Mouse (Mus musculus) stomach, embryonic 14.5 days (tissue): ENCODE measurements around the gene Maml2. TPM values are rescaled to one million over a fixed set of nuclear protein-coding genes. Genes with fewer than 3 reads are reported as not detected.

Experiments used
- ATAC-seq: fragments of 200-750 bp; cut with Nextera tagmentation; 2 replicates; pipeline ENCODE4 v1.8.0; 2017; ENCODE audit warnings: low read depth, moderate TSS enrichment; ENCODE audit not compliant: insufficient number of reproducible peaks, insufficient read depth, low FRiP score
- H3K27ac ChIP-seq: fragments of 300-500 bp; sonication (generic); 2 replicates; pipeline ENCODE4 v1.5.1; 2014; ENCODE audit warnings: mild to moderate bottlenecking, low read length, moderate library complexity, mixed read lengths
- H3K27me3 ChIP-seq: fragments of 300-500 bp; sonication (generic); 2 replicates; pipeline ENCODE4 v1.6.1; 2014; ENCODE audit warnings: low read length, control low read depth, mixed read lengths; ENCODE audit not compliant: control insufficient read depth, insufficient read depth
- H3K36me3 ChIP-seq: fragments of 300-500 bp; sonication (generic); 2 replicates; pipeline ENCODE4 v1.6.1; 2014; ENCODE audit warnings: mild to moderate bottlenecking, control low read depth, low read length, moderate library complexity, mixed read lengths; ENCODE audit not compliant: control insufficient read depth, insufficient read depth
- H3K4me1 ChIP-seq: fragments of 300-500 bp; sonication (generic); 2 replicates; pipeline ENCODE4 v1.6.1; 2014; ENCODE audit warnings: low read length, control low read depth, mixed read lengths; ENCODE audit not compliant: control insufficient read depth, insufficient read depth
- H3K4me2 ChIP-seq: fragments of 300-500 bp; sonication (generic); replicated peaks from 2 replicates; pipeline ENCODE4 v1.6.1; 2014; ENCODE audit warnings: low read depth, low read length, control low read depth
- H3K4me3 ChIP-seq: fragments of 300-500 bp; sonication (generic); 2 replicates; pipeline ENCODE4 v1.5.1; 2014; ENCODE audit warnings: low read depth, low read length, control low read depth
- H3K9ac ChIP-seq: fragments of 300-500 bp; sonication (generic); replicated peaks from 2 replicates; pipeline ENCODE4 v1.6.1; 2014; ENCODE audit warnings: low read depth, mild to moderate bottlenecking, control low read depth, low read length, moderate library complexity, mixed read lengths
- H3K9me3 ChIP-seq: fragments of 300-500 bp; sonication (generic); 2 replicates; pipeline ENCODE4 v1.6.1; 2016; ENCODE audit warnings: low read depth, low read length, control low read depth; ENCODE audit not compliant: control insufficient read depth
- WGBS: fragments of 180-500 bp; shearing (Covaris S2); extraction: QIAGEN DNeasy Blood & Tissue Kit; methylation state at CpG from one replicate; pipeline ENCODE4 v1.1.7; 2014; 5-methylcytosine and 5-hydroxymethylcytosine counted together
- polyA plus RNA-seq: library from polyadenylated mRNA; unstranded; fragments of >200 nt; fragmentation: Nextera tagmentation; extraction: Ambion mirVana; gene quantifications from 2 replicates; pipeline ENCODE4 v1.2.1, GENCODE M21; 2014

Maml2 gene
- polyA plus RNA-seq, 1 experiment from 2014 or later = 12.7 TPM

- no peak overlapping the region for H3K9ac ChIP-seq
- WGBS = 21% methylated on average over 6 of the region's 6 CpGs
- H3K4me1 ChIP-seq = peaks cover 7% of the 10 kb centered on the region; the same call in 1 of the 2 replicates
These were observed 243.0 kb downstream of the Maml2 start for GRCm38 (mm10) chr9:13540781-13541180.

GRCm38 (mm10) chr9:13543167-13543566 lies 245.4 kb downstream of the Maml2 start:
- no peak overlapping the region for H3K4me2 ChIP-seq
- H3K9ac ChIP-seq = no peak overlapping the region
- H3K4me3 ChIP-seq = no peak overlapping the region

More at GRCm38 (mm10) chr9:13540781-13541180, 243.0 kb downstream of the Maml2 start:
- Histone ChIP-seq H3K27me3 (no peaks in the 10 kb centered on the region), H3K36me3 (no peaks in the 10 kb centered on the region), H3K4me3 (no peak overlapping the region), H3K27ac (peak overlapping the region; percentile 39; the same call in 1 of the 2 replicates), H3K4me2 (no peak overlapping the region), H3K9me3 (no peaks in the 10 kb centered on the region)
- ATAC-seq = no peak

GRCm38 (mm10) chr9:13544133-13544532 lies 246.4 kb downstream of the Maml2 start:
- no peak overlapping the region for H3K4me3 ChIP-seq
- no peaks in the 10 kb centered on the region for H3K36me3 ChIP-seq
- H3K9me3 ChIP-seq = no peaks in the 10 kb centered on the region
- H3K4me2 ChIP-seq = no peak overlapping the region
- H3K27ac ChIP-seq = no peak overlapping the region
- H3K9ac ChIP-seq = no peak overlapping the region
- no peaks in the 10 kb centered on the region for H3K4me1 ChIP-seq
- no peak for ATAC-seq
- WGBS = 43% methylated on average over 8 of the region's 8 CpGs
- H3K27me3 ChIP-seq = no peaks in the 10 kb centered on the region

More at GRCm38 (mm10) chr9:13543167-13543566, 245.4 kb downstream of the Maml2 start:
- no peak for ATAC-seq
- H3K27me3 ChIP-seq = no peaks in the 10 kb centered on the region
- H3K9me3 ChIP-seq = no peaks in the 10 kb centered on the region
- H3K27ac ChIP-seq = no peak overlapping the region
- no peaks in the 10 kb centered on the region for H3K4me1 ChIP-seq
- WGBS = 55% methylated on average over 8 of the region's 8 CpGs
- no peaks in the 10 kb centered on the region for H3K36me3 ChIP-seq

DNA sequence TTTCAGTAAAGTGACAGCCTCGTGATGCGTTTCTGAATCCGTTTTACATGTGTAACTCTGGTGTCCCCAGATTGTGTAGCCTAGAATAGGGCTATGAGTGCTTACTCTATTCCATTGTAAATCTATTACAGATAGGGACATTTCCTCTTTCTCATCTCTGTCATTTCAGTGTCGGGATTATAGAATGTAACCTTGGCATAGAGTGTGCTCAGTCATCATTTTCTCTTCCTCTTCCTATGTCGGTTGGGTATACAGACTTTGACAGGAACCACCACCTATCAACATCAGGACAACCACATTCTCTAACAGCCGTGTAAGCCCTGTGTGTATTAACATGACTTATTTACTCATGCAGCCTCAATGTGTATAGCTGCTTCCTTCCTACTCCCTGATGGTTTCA lies 248.0 kb downstream of the Maml2 start:
- H3K4me3 ChIP-seq = no peak overlapping the region
- H3K9me3 ChIP-seq = no peaks in the 10 kb centered on the region
- H3K9ac ChIP-seq = no peak overlapping the region
- no peaks in the 10 kb centered on the region for H3K27me3 ChIP-seq
- H3K27ac ChIP-seq = no peak overlapping the region
- H3K4me2 ChIP-seq = no peak overlapping the region
- ATAC-seq = no peak
- H3K4me1 ChIP-seq = no peaks in the 10 kb centered on the region
- H3K36me3 ChIP-seq = no peaks in the 10 kb centered on the region
- 71% methylated on average over 6 of the region's 6 CpGs for WGBS

- H3K4me2 ChIP-seq = no peak overlapping the region
- no peaks in the 10 kb centered on the region for H3K36me3 ChIP-seq
- no peaks in the 10 kb centered on the region for H3K9me3 ChIP-seq
- H3K27ac ChIP-seq = no peak overlapping the region
- no peak for ATAC-seq
- no peak overlapping the region for H3K4me3 ChIP-seq
- no peak overlapping the region for H3K9ac ChIP-seq
- no peaks in the 10 kb centered on the region for H3K27me3 ChIP-seq
- 80% methylated on average over 3 of the region's 3 CpGs for WGBS
- peaks cover 3% of the 10 kb centered on the region; the same call in 1 of the 2 replicates for H3K4me1 ChIP-seq
These were observed 252.2 kb downstream of the Maml2 start for GRCm38 (mm10) chr9:13549911-13550310.

GRCm38 (mm10) chr9:13552380-13553052 lies 254.8 kb downstream of the Maml2 start:
- no peak; the same call in 1 of the 2 replicates for ATAC-seq
- H3K36me3 ChIP-seq = no peaks in the 10 kb centered on the region
- no peak overlapping the region for H3K4me3 ChIP-seq
- H3K4me1 ChIP-seq = peaks cover 3% of the 10 kb centered on the region; the same call in 1 of the 2 replicates
- H3K9me3 ChIP-seq = no peaks in the 10 kb centered on the region
- no peak overlapping the region for H3K9ac ChIP-seq
- 0 out of 2 replicates have a peak overlapping the region, but pooled peaks have one; percentile 1 for H3K27ac ChIP-seq
- no peak overlapping the region for H3K4me2 ChIP-seq
- no peaks in the 10 kb centered on the region for H3K27me3 ChIP-seq
- WGBS = 46% methylated on average over 5 of the region's 5 CpGs

DNA sequence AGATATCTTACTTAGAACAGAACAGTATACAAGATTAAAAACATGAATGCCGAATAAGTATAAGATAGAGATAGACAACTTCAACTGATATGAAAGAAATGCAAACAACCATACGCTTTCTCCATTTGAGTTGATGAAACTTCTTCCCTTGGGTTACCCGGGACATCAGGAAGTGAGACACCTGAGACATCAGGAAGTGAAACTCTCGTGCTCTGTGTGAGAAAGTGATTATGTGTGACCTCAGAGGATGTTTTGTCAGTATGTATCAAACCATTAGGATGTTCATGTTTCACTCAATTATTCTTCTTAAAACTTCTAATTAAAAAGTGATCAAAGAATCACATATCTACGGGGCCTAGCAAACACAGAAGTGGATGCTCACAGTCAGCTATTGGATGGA lies 257.0 kb downstream of the Maml2 start:
- 85% methylated on average over 5 of the region's 5 CpGs for WGBS
- Histone ChIP-seq H3K27me3 (no peaks in the 10 kb centered on the region), H3K9me3 (no peaks in the 10 kb centered on the region), H3K4me3 (no peak overlapping the region), H3K4me2 (no peak overlapping the region), H3K4me1 (peaks cover 9% of the 10 kb centered on the region; the same call in 1 of the 2 replicates), H3K9ac (no peak overlapping the region), H3K36me3 (no peaks in the 10 kb centered on the region), H3K27ac (no peak overlapping the region)
- no peak for ATAC-seq

DNA sequence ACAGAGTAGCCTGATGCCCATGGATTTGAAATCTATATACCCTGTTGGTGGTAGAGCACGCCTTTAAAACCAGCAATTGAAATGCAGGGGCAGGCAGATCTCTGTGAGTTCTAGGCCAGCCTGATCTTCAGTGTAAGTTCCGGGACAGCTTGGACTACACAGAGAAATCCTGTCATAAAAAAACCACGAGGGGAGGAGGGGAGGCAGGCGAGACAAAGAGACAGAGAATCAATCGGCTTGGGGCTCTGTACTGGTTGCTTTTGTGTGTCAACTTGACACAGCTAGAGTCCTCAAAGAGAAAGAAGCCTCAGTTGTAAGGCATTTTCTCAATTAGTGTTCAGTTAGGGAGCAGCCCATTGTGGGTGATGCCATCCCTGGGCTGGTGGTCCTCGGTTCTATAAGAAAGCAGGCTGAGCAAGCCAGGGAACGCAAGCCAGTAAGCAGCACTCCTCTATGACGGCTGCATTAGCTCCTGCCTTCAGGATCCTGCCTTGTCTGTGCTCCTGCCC lies 258.3 kb downstream of the Maml2 start:
- H3K27ac ChIP-seq = no peak overlapping the region
- no peak overlapping the region for H3K4me2 ChIP-seq
- H3K9ac ChIP-seq = no peak overlapping the region
- no peak overlapping the region for H3K4me3 ChIP-seq
- H3K36me3 ChIP-seq = no peaks in the 10 kb centered on the region
- ATAC-seq = no peak
- no peaks in the 10 kb centered on the region for H3K27me3 ChIP-seq
- WGBS = 86% methylated on average over 8 of the region's 8 CpGs
- H3K9me3 ChIP-seq = no peaks in the 10 kb centered on the region
- peaks cover 9% of the 10 kb centered on the region; the same call in 1 of the 2 replicates for H3K4me1 ChIP-seq
